Mouse (Mus musculus): ENCODE data around the gene Lmtk3.

Lmtk3 gene

GRCm38 (mm10) chr7:45784524-45785372, 1.2 kb downstream of the Lmtk3 start, which contains the start of gene Sult2b1:
Gene Sult2b1 (minus strand): TSS chr7:45784669.
- DNase-seq, result no peak

GRCm38 (mm10) chr7:45785388-45786135, 2.0 kb downstream of the Lmtk3 start:
- DNase-seq, result no peak

- no peak for DNase-seq
Observed at GRCm38 (mm10) chr7:45786136-45786578, 2.6 kb downstream of the Lmtk3 start.

GRCm38 (mm10) chr7:45786661-45787413, 3.3 kb downstream of the Lmtk3 start:
- DNase-seq, result no peak

GRCm38 (mm10) chr7:45787642-45788041, 4.1 kb downstream of the Lmtk3 start:
- no peak for DNase-seq

GRCm38 (mm10) chr7:45790721-45791120, 7.2 kb downstream of the Lmtk3 start:
- no peak for DNase-seq

GRCm38 (mm10) chr7:45791756-45792490, 8.4 kb downstream of the Lmtk3 start:
- DNase-seq, result no peak

GRCm38 (mm10) chr7:45793240-45793639, 9.7 kb downstream of the Lmtk3 start:
- no peak for DNase-seq

GRCm38 (mm10) chr7:45793969-45794585, 10.5 kb downstream of the Lmtk3 start:
- DNase-seq, result no peak

- DNase-seq, result no peak
Observed at GRCm38 (mm10) chr7:45794971-45795370, 11.4 kb downstream of the Lmtk3 start.

- DNase-seq, result no peak
Observed at GRCm38 (mm10) chr7:45796950-45797349, 13.4 kb downstream of the Lmtk3 start.

- DNase-seq, result no peak
Observed at GRCm38 (mm10) chr7:45797661-45798510, 14.3 kb downstream of the Lmtk3 start.

GRCm38 (mm10) chr7:45798511-45798836, 14.9 kb downstream of the Lmtk3 start:
- DNase-seq, result peak; percentile 59

GRCm38 (mm10) chr7:45798931-45799330, 15.4 kb downstream of the Lmtk3 start:
- no peak for DNase-seq

- no peak for DNase-seq
Observed at GRCm38 (mm10) chr7:45800001-45800400, 16.5 kb downstream of the Lmtk3 start.

- peak; percentile 70 for DNase-seq
Observed at GRCm38 (mm10) chr7:45800546-45801204, 17.1 kb downstream of the Lmtk3 start.

GRCm38 (mm10) chr7:45801348-45801747, 17.8 kb downstream of the Lmtk3 start:
- DNase-seq, result peak; percentile 97

GRCm38 (mm10) chr7:45802551-45802950, 19.0 kb downstream of the Lmtk3 start:
- DNase-seq, result no peak

- no peak for DNase-seq
Observed at GRCm38 (mm10) chr7:45805941-45806340, 22.4 kb downstream of the Lmtk3 start.

GRCm38 (mm10) chr7:45808471-45808870, 24.9 kb downstream of the Lmtk3 start:
- DNase-seq, result no peak
